Mouse (Mus musculus) myocyte (in vitro differentiated cells): ENCODE measurements around the gene Cdkl4. TPM values are rescaled to one million over a fixed set of nuclear protein-coding genes. Genes with fewer than 3 reads are reported as not detected.

Experiments used
- H3K27me3 ChIP-seq: one replicate; pipeline ENCODE4 v1.6.1; 2011; ENCODE audit not compliant: control insufficient read depth, insufficient read depth, insufficient read length
- H3K36me3 ChIP-seq: one replicate; pipeline ENCODE4 v1.6.1; 2011; ENCODE audit not compliant: control insufficient read depth, insufficient read depth
- H3K4me2 ChIP-seq: one replicate; pipeline ENCODE4 v1.6.1; 2011; ENCODE audit warnings: low read depth, control low read depth
- H3K4me3 ChIP-seq: one replicate; pipeline ENCODE4 v1.5.1; 2011; ENCODE audit warnings: mild to moderate bottlenecking, control low read depth, moderate library complexity
- H3K79me2 ChIP-seq: one replicate; pipeline ENCODE4 v1.6.1; 2011; ENCODE audit not compliant: control insufficient read depth, insufficient read depth
- H3ac ChIP-seq: one replicate; pipeline ENCODE4 v1.6.1; 2011; ENCODE audit not compliant: control insufficient read depth, insufficient read length
- CEBPB ChIP-seq: IDR thresholded peaks from 2 replicates; pipeline ENCODE4 v1.6.1; 2011; ENCODE audit warnings: mild to moderate bottlenecking, moderate library complexity; ENCODE audit not compliant: poor library complexity, insufficient read depth, severe bottlenecking
- E2F4 ChIP-seq: IDR thresholded peaks from one replicate; pipeline ENCODE4 v1.6.1; 2011; ENCODE audit warnings: mild to moderate bottlenecking, control low read depth, moderate library complexity; ENCODE audit not compliant: insufficient read depth
- MAX ChIP-seq: IDR thresholded peaks from one replicate; pipeline ENCODE4 v1.6.1; 2011; ENCODE audit warnings: low read depth, mild to moderate bottlenecking, control low read depth
- MYOD1 ChIP-seq, 3 experiments: IDR thresholded peaks; one replicate each; pipeline ENCODE4 v1.6.1; 2011; ENCODE audit warnings: control low read depth in 2 of 3, low read depth in 2 of 3, mild to moderate bottlenecking in 2 of 3, moderate library complexity in 1 of 3; ENCODE audit not compliant: insufficient read length in 2 of 3, control insufficient read depth in 1 of 3
- MYOG ChIP-seq, 3 experiments: IDR thresholded peaks; one replicate each; pipeline ENCODE4 v1.6.1; 2011; ENCODE audit warnings: control low read depth in 2 of 3, low read depth in 2 of 3, mild to moderate bottlenecking in 2 of 3; ENCODE audit not compliant: insufficient read length in 2 of 3, control insufficient read depth in 1 of 3, insufficient read depth in 1 of 3
- POLR2A ChIP-seq: IDR thresholded peaks from one replicate; pipeline ENCODE4 v1.6.1; 2011; ENCODE audit warnings: low read depth, mild to moderate bottlenecking, control low read depth, moderate library complexity; ENCODE audit not compliant: insufficient read length
- POLR2AphosphoS2 ChIP-seq: IDR thresholded peaks from one replicate; pipeline ENCODE4 v1.6.1; 2011; ENCODE audit warnings: low read depth, control low read depth; ENCODE audit not compliant: insufficient read length
- REST ChIP-seq: IDR thresholded peaks from one replicate; pipeline ENCODE4 v1.6.1; 2011; ENCODE audit warnings: mild to moderate bottlenecking, control low read depth, moderate library complexity; ENCODE audit not compliant: insufficient read depth, insufficient read length
- SRF ChIP-seq: IDR thresholded peaks from one replicate; pipeline ENCODE4 v1.6.1; 2011; ENCODE audit warnings: low read depth; ENCODE audit not compliant: control insufficient read depth, insufficient read length
- TCF12 ChIP-seq: IDR thresholded peaks from one replicate; pipeline ENCODE4 v1.6.1; 2011; ENCODE audit warnings: mild to moderate bottlenecking, control low read depth; ENCODE audit not compliant: poor library complexity, insufficient read depth, severe bottlenecking
- TCF3 ChIP-seq: IDR thresholded peaks from one replicate; pipeline ENCODE4 v1.6.1; 2011; ENCODE audit warnings: low read depth, control low read depth; ENCODE audit not compliant: insufficient read length
- USF1 ChIP-seq: IDR thresholded peaks from one replicate; pipeline ENCODE4 v1.6.1; 2011; ENCODE audit warnings: low read depth, mild to moderate bottlenecking, control low read depth, moderate library complexity
- polyA plus RNA-seq: library from polyadenylated mRNA; unstranded; fragments of >200 nt; fragmentation: generic; extraction: Trizol; gene quantifications from one replicate; pipeline ENCODE4 v1.2.1, GENCODE M21; 2012; ENCODE audit warnings: missing spikeins

Gene Cdkl4
- polyA plus RNA-seq, 1 experiment = 0.02 TPM

DNA sequence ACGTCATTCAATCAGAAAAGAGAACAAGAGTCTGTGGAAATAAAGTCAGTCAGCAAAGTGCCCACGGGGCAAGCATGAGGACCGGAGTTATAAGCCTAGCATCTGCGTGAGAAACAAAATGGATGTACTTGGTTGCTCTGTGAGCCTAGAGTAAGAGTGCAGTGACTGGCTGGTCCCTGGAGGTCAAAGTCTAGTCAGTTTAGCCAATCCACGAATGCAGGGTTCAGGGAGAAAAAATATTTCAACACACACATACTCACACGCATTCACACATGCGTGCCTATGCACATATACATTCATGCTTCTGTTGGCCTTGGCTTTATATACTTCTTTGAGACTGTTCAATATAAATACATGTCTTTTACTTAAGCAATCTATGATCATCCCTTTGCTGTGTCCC is 62.1 kb downstream of the Cdkl4 start:
- H3ac ChIP-seq = no peak overlapping the region
- TF ChIP-seq CEBPB (no peak), TCF3 (no peak), TCF12 (no peak), POLR2A (no peak), MYOG (IDR thresholded peaks at IDR 0.05; ENCODE audit: control insufficient read depth in 1 of 3, insufficient read depth in 1 of 3, insufficient read length in 2 of 3, low read depth in 2 of 3) (no peak), E2F4 (no peak), POLR2AphosphoS2 (no peak), MYOD1 (IDR thresholded peaks at IDR 0.05; ENCODE audit: control insufficient read depth in 1 of 3, insufficient read length in 2 of 3, low read depth in 2 of 3) (no peak), REST (no peak), MAX (no peak), USF1 (no peak), SRF (no peak)
- H3K4me2 ChIP-seq = no peak overlapping the region
- no peaks in the 10 kb centered on the region for H3K79me2 ChIP-seq
- no peaks in the 10 kb centered on the region for H3K36me3 ChIP-seq
- H3K27me3 ChIP-seq = no peaks in the 10 kb centered on the region
- no peak overlapping the region for H3K4me3 ChIP-seq

DNA sequence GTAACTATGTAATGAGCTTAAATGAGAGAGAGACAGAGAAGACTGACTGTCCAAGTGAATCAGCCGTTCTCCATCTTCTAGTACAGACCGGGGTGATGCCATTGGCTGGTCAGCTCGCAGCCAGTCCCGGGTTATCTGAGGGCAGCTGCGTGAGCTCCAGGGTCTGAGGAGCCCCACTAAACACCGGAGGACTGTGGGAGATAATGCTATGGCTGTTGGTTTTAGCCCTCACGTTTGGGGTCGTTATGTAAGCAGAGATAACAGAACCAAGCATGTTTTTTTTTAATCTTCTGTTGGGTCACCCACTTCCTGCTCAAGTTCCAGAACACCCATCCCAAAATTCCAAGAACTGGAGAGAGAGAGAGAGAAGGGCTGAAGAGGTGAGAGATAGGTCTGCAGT is 63.8 kb downstream of the Cdkl4 start:
- Histone ChIP-seq H3K27me3 (no peaks in the 10 kb centered on the region), H3K36me3 (no peaks in the 10 kb centered on the region), H3ac (no peak overlapping the region), H3K4me2 (no peak overlapping the region), H3K4me3 (no peak overlapping the region), H3K79me2 (no peaks in the 10 kb centered on the region)
- no peak for TF ChIP-seq SRF
- TF ChIP-seq MYOG (IDR thresholded peaks at IDR 0.05; ENCODE audit: control insufficient read depth in 1 of 3, insufficient read depth in 1 of 3, insufficient read length in 2 of 3, low read depth in 2 of 3) = no peak
- TF ChIP-seq CEBPB = no peak
- TF ChIP-seq REST = no peak

DNA sequence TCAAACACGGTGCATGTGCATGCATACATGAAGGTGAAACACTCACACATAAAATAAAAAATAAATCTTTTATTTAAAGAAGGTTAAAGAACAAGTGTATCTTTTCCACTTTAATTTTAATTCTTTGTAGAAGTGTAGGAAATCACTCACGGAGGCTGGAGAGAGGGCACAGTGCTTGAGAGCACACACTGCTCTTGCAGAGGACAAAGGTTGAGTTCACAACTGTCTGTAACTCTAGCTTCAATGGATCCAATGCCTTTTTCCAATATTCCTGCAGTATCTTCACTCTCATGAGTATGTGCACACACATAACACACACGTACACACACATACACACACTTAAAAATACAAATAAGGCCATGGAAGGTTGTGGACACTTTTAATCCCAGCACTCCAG is 67.2 kb downstream of the Cdkl4 start:
- TF ChIP-seq POLR2AphosphoS2 = no peak
- no peak for TF ChIP-seq CEBPB
- TF ChIP-seq MAX = no peak
- no peak for TF ChIP-seq USF1
- no peak for TF ChIP-seq SRF
- TF ChIP-seq MYOG (IDR thresholded peaks at IDR 0.05; ENCODE audit: control insufficient read depth in 1 of 3, insufficient read depth in 1 of 3, insufficient read length in 2 of 3, low read depth in 2 of 3) = no peak
- no peak for TF ChIP-seq TCF12
- no peak for TF ChIP-seq POLR2A
- no peak for TF ChIP-seq TCF3
- Histone ChIP-seq H3K79me2 (no peaks in the 10 kb centered on the region), H3K4me3 (no peak overlapping the region), H3K27me3 (no peaks in the 10 kb centered on the region), H3ac (no peak overlapping the region), H3K36me3 (no peaks in the 10 kb centered on the region), H3K4me2 (no peak overlapping the region)

DNA sequence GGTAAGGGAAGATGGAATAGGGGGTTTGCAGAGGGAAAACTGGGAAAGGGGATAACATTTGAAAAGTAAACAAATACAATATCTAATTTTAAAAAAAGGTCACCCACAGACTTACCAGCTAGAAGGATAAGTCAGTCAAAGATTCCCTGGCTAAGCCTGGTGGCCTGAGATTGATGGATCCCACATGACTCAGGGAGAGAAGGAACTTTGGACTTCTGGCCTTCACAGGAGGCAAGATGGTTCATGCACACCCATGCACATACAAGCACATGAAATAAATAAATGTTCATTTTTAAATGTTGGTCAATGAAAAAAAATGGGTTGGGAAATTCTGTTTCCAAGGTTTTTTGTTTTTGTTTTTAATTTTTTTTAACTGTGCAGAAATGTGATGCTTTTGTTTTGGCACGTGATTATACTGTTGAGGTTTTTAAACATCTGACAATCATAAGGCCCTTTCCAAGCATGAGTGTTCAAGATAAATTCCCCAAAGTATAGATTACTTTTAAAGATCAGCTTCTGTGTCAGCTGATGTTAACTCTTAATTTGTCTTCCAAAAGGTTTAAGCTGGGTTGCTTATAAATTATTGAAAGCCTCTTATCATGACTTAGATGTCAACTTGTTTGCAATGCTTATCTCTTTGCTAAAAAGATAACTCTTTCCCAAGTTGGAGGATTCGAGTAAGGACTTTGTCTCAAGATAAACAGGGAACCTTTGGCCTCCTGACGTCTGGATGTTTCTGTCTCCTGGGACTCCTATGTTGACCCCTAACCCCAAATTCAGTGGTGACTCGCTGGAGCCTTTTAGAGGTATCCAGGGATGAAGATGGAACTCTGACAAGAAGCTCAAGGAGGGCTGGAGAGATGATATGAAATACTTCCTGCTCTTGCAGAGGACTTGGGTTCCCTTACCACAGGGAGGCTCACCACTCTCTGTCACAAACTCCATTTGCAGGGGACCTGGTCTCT is 67.8 kb downstream of the Cdkl4 start:
- Histone ChIP-seq H3K4me2 (no peak overlapping the region), H3K79me2 (no peaks in the 10 kb centered on the region), H3K4me3 (no peak overlapping the region), H3ac (no peak overlapping the region), H3K36me3 (no peaks in the 10 kb centered on the region), H3K27me3 (no peaks in the 10 kb centered on the region)
- TF ChIP-seq POLR2A (no peak), USF1 (no peak), MYOG (IDR thresholded peaks at IDR 0.05; ENCODE audit: control insufficient read depth in 1 of 3, insufficient read depth in 1 of 3, insufficient read length in 2 of 3, low read depth in 2 of 3) (no peak), MYOD1 (IDR thresholded peaks at IDR 0.05; ENCODE audit: control insufficient read depth in 1 of 3, insufficient read length in 2 of 3, low read depth in 2 of 3) (no peak)

DNA sequence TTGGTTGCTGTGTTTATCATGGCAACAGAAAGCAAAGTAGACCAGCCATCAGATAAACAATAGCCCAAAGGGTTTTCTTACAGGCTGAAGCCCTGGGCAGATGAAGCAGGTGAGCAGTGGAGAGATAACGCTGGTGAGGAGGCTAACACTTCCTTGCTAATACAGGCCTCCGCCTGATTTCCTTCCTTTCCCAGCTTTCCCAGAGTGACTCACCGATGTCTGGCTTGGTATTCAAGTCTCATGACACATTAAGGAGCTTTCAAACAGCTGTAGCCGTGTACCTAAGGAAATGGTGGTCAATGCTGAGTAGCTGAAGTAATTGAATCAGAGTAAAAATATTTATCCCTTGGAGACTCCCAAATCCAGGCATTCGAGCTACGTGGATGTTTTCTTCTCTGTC is 71.8 kb downstream of the Cdkl4 start:
- peak in 2 of 3 experiments; percentile 6 to 21 for TF ChIP-seq MYOD1 (IDR thresholded peaks at IDR 0.05; ENCODE audit: control insufficient read depth in 1 of 3, insufficient read length in 2 of 3, low read depth in 2 of 3)
- no peak for TF ChIP-seq REST
- no peak for TF ChIP-seq SRF
- TF ChIP-seq USF1 = peak; percentile 28
- TF ChIP-seq TCF3 = no peak
- no peak for TF ChIP-seq POLR2AphosphoS2
- no peak for TF ChIP-seq MYOG (IDR thresholded peaks at IDR 0.05; ENCODE audit: control insufficient read depth in 1 of 3, insufficient read depth in 1 of 3, insufficient read length in 2 of 3, low read depth in 2 of 3)
- TF ChIP-seq TCF12 = no peak
- no peak for TF ChIP-seq CEBPB
- no peak for TF ChIP-seq POLR2A
- TF ChIP-seq MAX = no peak
- TF ChIP-seq E2F4 = no peak
- Histone ChIP-seq H3K4me2 (peak overlapping the region; percentile 38), H3K4me3 (no peak overlapping the region), H3K27me3 (no peaks in the 10 kb centered on the region), H3K36me3 (no peaks in the 10 kb centered on the region), H3K79me2 (no peaks in the 10 kb centered on the region), H3ac (no peak overlapping the region)
